Mouse (Mus musculus): ENCODE data around the gene Nckap5. TPM values are rescaled to one million over a fixed set of nuclear protein-coding genes. Genes with fewer than 3 reads are reported as not detected.

Gene Nckap5
- total and polyA plus RNA-seq, 3 experiments = not detected

- Histone ChIP-seq H3K9ac (ENCODE audit: control insufficient read depth, low read depth, low read length, poor library complexity, severe bottlenecking) (no peak overlapping the region), H3K79me2 (ENCODE audit: control insufficient read depth, insufficient read depth, low read length, poor library complexity) (no peaks in the 10 kb centered on the region), H3K36me3 (ENCODE audit: control insufficient read depth in 1 of 2, insufficient read depth in 2 of 2, low read length in 2 of 2) (no peaks in the 10 kb centered on the region), H3K27me3 (ENCODE audit: control insufficient read depth in 1 of 2, insufficient read depth in 2 of 2, low read length in 2 of 2) (no peaks in the 10 kb centered on the region), H3K4me1 (ENCODE audit: control insufficient read depth in 1 of 2, insufficient read depth in 2 of 2, low read length in 2 of 2) (no peaks in the 10 kb centered on the region), H3K9me3 (replicated peaks; ENCODE audit: insufficient read depth, low read length) (no peaks in the 10 kb centered on the region), H3K27ac (ENCODE audit: control insufficient read depth, low read depth, low read length) (no peak overlapping the region), H3K4me3 (ENCODE audit: control insufficient read depth in 1 of 2, insufficient read depth in 1 of 2, low read depth in 2 of 2, low read length in 2 of 2) (no peak overlapping the region)
- TF ChIP-seq GATA1 (IDR thresholded peaks at IDR 0.05; ENCODE audit: low read depth, low read length) (no peak), ZC3H11A (IDR thresholded peaks at IDR 0.05; ENCODE audit: low read depth, low read length) (no peak), MYB (IDR thresholded peaks at IDR 0.05; ENCODE audit: low read depth, low read length) (no peak), BHLHE40 (IDR thresholded peaks at IDR 0.05; ENCODE audit: borderline replicate concordance, low read depth, low read length) (no peak), TBP (IDR thresholded peaks at IDR 0.05; ENCODE audit: low read depth, low read length) (no peak), NELFE (IDR thresholded peaks at IDR 0.05; ENCODE audit: low read depth, low read length) (no peak), E2F4 (IDR thresholded peaks at IDR 0.05; ENCODE audit: borderline replicate concordance, low read depth, low read length) (no peak), UBTF (IDR thresholded peaks at IDR 0.05; ENCODE audit: borderline replicate concordance, insufficient read depth, low read depth, low read length) (no peak), POLR2A (IDR thresholded peaks at IDR 0.05; ENCODE audit: control insufficient read depth in 1 of 2, insufficient read depth in 1 of 2, low read depth in 1 of 2, low read length in 2 of 2, poor library complexity in 1 of 2) (no peak), MAFK (IDR thresholded peaks at IDR 0.05; ENCODE audit: borderline replicate concordance, low read depth, low read length) (no peak), CHD1 (IDR thresholded peaks at IDR 0.05; ENCODE audit: low read depth, low read length) (no peak), SIN3A (IDR thresholded peaks at IDR 0.05; ENCODE audit: low read length) (no peak), JUND (IDR thresholded peaks at IDR 0.05; ENCODE audit: low read depth, low read length) (no peak), ETS1 (IDR thresholded peaks at IDR 0.05; ENCODE audit: low read depth, low read length) (no peak)
- DNase-seq (ENCODE audit: low read depth, low spot score) = no peak
Observed at GRCm38 (mm10) chr1:126766971-126767370, 63.6 kb downstream of the Nckap5 start.

- Histone ChIP-seq H3K27ac (ENCODE audit: control insufficient read depth, low read depth, low read length) (no peak overlapping the region), H3K9ac (ENCODE audit: control insufficient read depth, low read depth, low read length, poor library complexity, severe bottlenecking) (no peak overlapping the region), H3K4me1 (ENCODE audit: control insufficient read depth in 1 of 2, insufficient read depth in 2 of 2, low read length in 2 of 2) (no peaks in the 10 kb centered on the region), H3K79me2 (ENCODE audit: control insufficient read depth, insufficient read depth, low read length, poor library complexity) (no peaks in the 10 kb centered on the region), H3K4me3 (ENCODE audit: control insufficient read depth in 1 of 2, insufficient read depth in 1 of 2, low read depth in 2 of 2, low read length in 2 of 2) (no peak overlapping the region), H3K9me3 (replicated peaks; ENCODE audit: insufficient read depth, low read length) (no peaks in the 10 kb centered on the region), H3K36me3 (ENCODE audit: control insufficient read depth in 1 of 2, insufficient read depth in 2 of 2, low read length in 2 of 2) (no peaks in the 10 kb centered on the region), H3K27me3 (ENCODE audit: control insufficient read depth in 1 of 2, insufficient read depth in 2 of 2, low read length in 2 of 2) (no peaks in the 10 kb centered on the region)
- no peak for TF ChIP-seq USF2 (IDR thresholded peaks at IDR 0.05; ENCODE audit: borderline replicate concordance in 1 of 2, insufficient read depth in 1 of 2, low read depth in 1 of 2, low read length in 2 of 2)
- no peak for TF ChIP-seq ELF1 (IDR thresholded peaks at IDR 0.05; ENCODE audit: low read depth, low read length)
- TF ChIP-seq MAFK (IDR thresholded peaks at IDR 0.05; ENCODE audit: borderline replicate concordance, low read depth, low read length) = no peak
- TF ChIP-seq POLR2AphosphoS5 (IDR thresholded peaks at IDR 0.05; ENCODE audit: borderline replicate concordance, low read depth, low read length) = no peak
- TF ChIP-seq POLR2A (IDR thresholded peaks at IDR 0.05; ENCODE audit: control insufficient read depth in 1 of 2, insufficient read depth in 1 of 2, low read depth in 1 of 2, low read length in 2 of 2, poor library complexity in 1 of 2) = no peak
- no peak for TF ChIP-seq TAL1 (IDR thresholded peaks at IDR 0.05; ENCODE audit: low read length)
- TF ChIP-seq TCF12 (IDR thresholded peaks at IDR 0.05; ENCODE audit: low read depth, low read length) = no peak
- no peak for TF ChIP-seq ZC3H11A (IDR thresholded peaks at IDR 0.05; ENCODE audit: low read depth, low read length)
- no peak for TF ChIP-seq POLR2AphosphoS2 (IDR thresholded peaks at IDR 0.05; ENCODE audit: low read length)
- TF ChIP-seq CTCF (IDR thresholded peaks at IDR 0.05 in 2 of 3, conservative IDR thresholded peaks at IDR 0.05 in 1 of 3; ENCODE audit: control insufficient read depth in 1 of 3, insufficient read depth in 1 of 3, low read depth in 2 of 3, low read length in 3 of 3, poor library complexity in 1 of 3, severe bottlenecking in 1 of 3) = no peak
- TF ChIP-seq RAD21 (IDR thresholded peaks at IDR 0.05; ENCODE audit: low read depth, low read length) = no peak
- no peak for TF ChIP-seq ZMIZ1 (IDR thresholded peaks at IDR 0.05; ENCODE audit: low read depth, low read length)
- no peak for TF ChIP-seq ZNF384 (IDR thresholded peaks at IDR 0.05; ENCODE audit: low read depth, low read length)
- DNase-seq (ENCODE audit: low read depth, low spot score) = no peak
Observed at GRCm38 (mm10) chr1:126765506-126766170, 65.0 kb downstream of the Nckap5 start.

All from MEL (cell line).